Mouse (Mus musculus) ovary, adult 2 months (tissue): Measurements from ENCODE around the gene Olfr693. TPM values are rescaled to one million over a fixed set of nuclear protein-coding genes. Genes with fewer than 3 reads are reported as not detected.

Experiments
- polyA plus RNA-seq: library from polyadenylated mRNA; depleted of rRNA; stranded (reverse); fragments of >200 nt; gene quantifications from 2 replicates; pipeline ENCODE4 v1.2.3, GENCODE M21; 2012; rRNA removed

Olfr693 gene
- not detected in 2 replicates for polyA plus RNA-seq

GRCm38 (mm10) chr7:106680484-106680883, at the start of gene Olfr693:
Gene Olfr693 (minus strand): TSS chr7:106680584.

GRCm38 (mm10) chr7:106716296-106716695, 35.9 kb upstream of the Olfr693 start, which contains the start of gene Olfr695:
Gene Olfr695 (minus strand): TSS chr7:106716396.

GRCm38 (mm10) chr7:106691714-106692113, 11.3 kb upstream of the Olfr693 start, which contains the start of gene Olfr694:
Gene Olfr694 (minus strand): TSS chr7:106691814.

Other genes starting within 250 kb of the Olfr693 start
- not detected in 2 replicates for gene Olfr694, start 11.2 kb upstream of the Olfr693 start, polyA plus RNA-seq
- not detected in 2 replicates for gene Olfr695, start 35.8 kb upstream of the Olfr693 start, polyA plus RNA-seq
- gene Olfr697, start 61.9 kb upstream of the Olfr693 start, polyA plus RNA-seq: not detected in 2 replicates
- not detected in 2 replicates for gene Olfr698, start 74.8 kb upstream of the Olfr693 start, polyA plus RNA-seq
- gene Olfr699, start 112.6 kb upstream of the Olfr693 start, polyA plus RNA-seq: not detected in 2 replicates
- gene Olfr700, start 128.2 kb upstream of the Olfr693 start, polyA plus RNA-seq: not detected in 2 replicates
- 0.15 TPM in 1 of 2 replicates, not detected in the other for gene Olfr701, start 133.5 kb upstream of the Olfr693 start, polyA plus RNA-seq
- gene Olfr702, start 153.3 kb upstream of the Olfr693 start, polyA plus RNA-seq: not detected in 2 replicates
- not detected in 2 replicates for gene Olfr703, start 162.8 kb upstream of the Olfr693 start, polyA plus RNA-seq
- gene Olfr704, start 182.6 kb upstream of the Olfr693 start, polyA plus RNA-seq: not detected in 2 replicates
- gene Olfr705, start 196.3 kb upstream of the Olfr693 start, polyA plus RNA-seq: not detected in 2 replicates
- not detected in 2 replicates for gene Olfr706, start 207.6 kb upstream of the Olfr693 start, polyA plus RNA-seq
- not detected in 2 replicates for gene Olfr707, start 220.7 kb upstream of the Olfr693 start, polyA plus RNA-seq
- gene Olfr1532-ps1, start 227.4 kb upstream of the Olfr693 start, polyA plus RNA-seq: not detected in 2 replicates